Mouse (Mus musculus) embryonic fibroblast, embryonic 13.5 days (primary cell): Measurements from ENCODE around the gene Tomm34. TPM values are rescaled to one million over a fixed set of nuclear protein-coding genes. Genes with fewer than 3 reads are reported as not detected.

ENCODE experiments used
- H3K27ac ChIP-seq: 2 replicates; pipeline ENCODE4 v1.5.1; 2012; ENCODE audit warnings: low read length, control low read depth, inconsistent platforms; ENCODE audit not compliant: insufficient read depth
- H3K4me1 ChIP-seq: 2 replicates; pipeline ENCODE4 v1.6.1; 2011; ENCODE audit warnings: low read length; ENCODE audit not compliant: control insufficient read depth, insufficient read depth
- H3K4me3 ChIP-seq: 2 replicates; pipeline ENCODE4 v1.5.1; 2011; ENCODE audit warnings: mild to moderate bottlenecking, control low read depth, low read length; ENCODE audit not compliant: insufficient read depth
- POLR2A ChIP-seq: IDR thresholded peaks from 2 replicates; pipeline ENCODE4 v1.6.1; 2011; ENCODE audit warnings: low read depth, mild to moderate bottlenecking, control low read depth, low read length, moderate library complexity
- polyA plus RNA-seq: library from polyadenylated mRNA; stranded (reverse); fragments of >200 nt; gene quantifications from 2 replicates; pipeline ENCODE4 v1.2.4, GENCODE M21; 2011; ENCODE audit warnings: low read depth; ENCODE audit not compliant: missing spikeins, insufficient read length

Gene Tomm34
- polyA plus RNA-seq, 1 experiment = 37.2 TPM

DNA sequence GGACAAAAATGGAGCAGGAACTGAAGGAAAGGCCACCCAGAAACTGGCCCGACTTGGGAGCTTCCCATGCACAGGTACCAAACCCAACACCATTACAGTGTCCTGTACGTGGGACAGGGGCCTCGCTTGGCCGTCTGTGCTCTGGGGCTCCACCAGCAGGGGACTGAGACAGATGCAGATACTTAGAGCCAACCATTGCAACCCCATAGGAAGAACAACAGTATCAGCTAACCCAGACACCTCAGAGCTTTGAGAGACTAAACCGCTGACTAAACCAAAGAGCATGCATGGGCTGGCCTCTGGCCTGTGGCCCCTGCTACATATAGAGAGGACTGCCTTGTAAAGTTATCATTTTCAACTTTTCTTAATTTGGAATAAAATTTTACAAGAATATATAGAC, 66.5 kb downstream of the Tomm34 start:
- Histone ChIP-seq H3K27ac (no peak overlapping the region), H3K4me1 (peaks cover 29% of the 10 kb centered on the region), H3K4me3 (no peak overlapping the region)
- TF ChIP-seq POLR2A = no peak

Other genes starting within 250 kb of the Tomm34 start
- gene Kcnk15, start 217.5 kb downstream of the Tomm34 start, polyA plus RNA-seq = 0.26 TPM in 1 of 2 replicates, not detected in the other
- 0.14 TPM in 1 of 2 replicates, not detected in the other for gene Rims4, start 152.5 kb downstream of the Tomm34 start, polyA plus RNA-seq
- gene Ywhab, start 76.2 kb downstream of the Tomm34 start, polyA plus RNA-seq = 208 and 218 TPM in 2 replicates
- 1.4 and 1.5 TPM in 2 replicates for gene Pabpc1l, start 45.7 kb downstream of the Tomm34 start, polyA plus RNA-seq
- gene Stk4, start 847 bp downstream of the Tomm34 start, polyA plus RNA-seq = 23.1 and 24.0 TPM in 2 replicates
- 0.23 and 1.1 TPM in 2 replicates for gene Kcns1, start 99.9 kb upstream of the Tomm34 start, polyA plus RNA-seq
- gene Wfdc5, start 111.6 kb upstream of the Tomm34 start, polyA plus RNA-seq = not detected in 2 replicates
- not detected in 2 replicates for gene Wfdc12, start 119.4 kb upstream of the Tomm34 start, polyA plus RNA-seq
- gene Wfdc15a, start 129.0 kb upstream of the Tomm34 start, polyA plus RNA-seq = not detected in 2 replicates
- gene Wfdc15b, start 150.5 kb upstream of the Tomm34 start, polyA plus RNA-seq = not detected in 2 replicates
- gene Svs2, start 167.3 kb upstream of the Tomm34 start, polyA plus RNA-seq = not detected in 2 replicates
- gene Svs3b, start 185.5 kb upstream of the Tomm34 start, polyA plus RNA-seq = not detected in 2 replicates
- gene Svs4, start 207.3 kb upstream of the Tomm34 start, polyA plus RNA-seq = not detected in 2 replicates
- gene Svs3a, start 218.1 kb upstream of the Tomm34 start, polyA plus RNA-seq = not detected in 2 replicates
- not detected in 2 replicates for gene Svs6, start 245.6 kb upstream of the Tomm34 start, polyA plus RNA-seq